Mouse (Mus musculus) left cerebral cortex, adult 18-20 months (tissue): ENCODE measurements around the gene Fancg. TPM values are rescaled to one million over a fixed set of nuclear protein-coding genes. Genes with fewer than 3 reads are reported as not detected.

Source experiments
- total RNA-seq, 2 experiments: library from RNA; stranded (reverse); gene quantifications; 2 replicates each; pipeline ENCODE4 v1.2.3; 2021

Gene Fancg
- total RNA-seq, 2 experiments from 2014 or later, result 10.3 to 11.6 TPM

Other genes with a start within 250 kb of the Fancg start
- gene Ccl21a, start 236.5 kb downstream of the Fancg start, total RNA-seq, result not detected
- gene Fam205a1, start 156.6 kb downstream of the Fancg start, total RNA-seq, result under 1 TPM; 0.12 to 0.19 TPM
- 1 to 10 TPM; 1.9 to 2.2 TPM for gene Gm12394, start 153.7 kb downstream of the Fancg start, total RNA-seq
- 1 to 10 TPM in 1 of 2 experiments, under 1 TPM in 1; 0.44 to 1.4 TPM for gene Fam205c, start 136.3 kb downstream of the Fancg start, total RNA-seq
- gene Phf24, start 93.8 kb downstream of the Fancg start, total RNA-seq, result 100 to 1,000 TPM; 366 to 369 TPM
- gene Dnajb5, start 60.7 kb downstream of the Fancg start, total RNA-seq, result 100 to 1,000 TPM; 262 to 268 TPM
- not detected for gene 1700022I11Rik, start 40.9 kb downstream of the Fancg start, total RNA-seq
- gene Vcp, start 10.0 kb downstream of the Fancg start, total RNA-seq, result 100 to 1,000 TPM; 180 to 185 TPM
- 10 to 100 TPM; 24.1 to 25.4 TPM for gene Pigo, start 15.3 kb upstream of the Fancg start, total RNA-seq
- 100 to 1,000 TPM; 104 to 113 TPM for gene Stoml2, start 21.2 kb upstream of the Fancg start, total RNA-seq
- 10 to 100 TPM; 33.0 to 34.3 TPM for gene Fam214b, start 35.7 kb upstream of the Fancg start, total RNA-seq
- 10 to 100 TPM; 52.3 to 58.3 TPM for gene Unc13b, start 48.4 kb upstream of the Fancg start, total RNA-seq